Mouse (Mus musculus) heart, postnatal 10 days (tissue): ENCODE results near the gene Dnm3. TPM values are rescaled to one million over a fixed set of nuclear protein-coding genes. Genes with fewer than 3 reads are reported as not detected.

ENCODE experiments used
- DNase-seq, 2 experiments: peaks; one replicate each; pipeline ENCODE4 v3.0.0; 2021
- intact Hi-C: fragments of 180-260 bp; cut with DNase I; formaldehyde crosslinking; loops from one replicate; pipeline ENCODE4 v1.15.1; 2025
- total RNA-seq, 2 experiments: library from RNA; stranded (reverse); gene quantifications; 2 replicates each; pipeline ENCODE4 v1.2.3; 2021

The Dnm3 gene
- total RNA-seq, 2 experiments from 2014 or later: 6.4 to 8.4 TPM

DNA sequence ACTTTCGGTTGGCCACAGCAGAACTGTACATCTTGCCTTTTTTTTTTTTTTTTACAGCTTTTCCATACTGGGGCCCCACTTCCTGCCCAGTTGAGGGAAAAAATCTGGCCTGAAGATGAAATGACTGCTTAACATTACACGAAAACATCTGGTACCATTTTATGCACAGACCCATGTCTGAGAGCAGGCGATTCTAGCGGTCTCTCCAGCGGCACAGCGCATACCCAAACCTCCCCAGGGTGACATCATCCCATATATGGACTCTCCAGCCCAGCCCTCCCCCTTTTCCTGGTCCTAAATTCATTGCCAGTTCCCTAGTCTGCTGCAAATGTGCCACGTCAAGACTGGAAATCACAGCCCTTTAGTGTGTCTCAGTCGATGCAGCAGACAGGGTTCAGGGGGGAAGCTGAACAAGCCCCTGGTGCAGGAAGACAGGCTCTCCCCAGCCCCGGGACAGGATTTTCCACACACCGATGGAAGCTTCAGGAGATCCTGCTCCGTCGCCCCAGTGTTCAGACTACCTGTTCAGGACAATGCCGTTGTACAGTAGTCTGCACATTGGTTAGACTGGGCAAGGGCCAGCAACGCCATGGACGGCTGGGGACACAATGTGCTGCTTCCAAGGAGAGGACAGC is 260.4 kb downstream of the Dnm3 start:
- intact Hi-C loops: loop anchor here (2.0 to 5.0 kb wide), 2 partner anchors 31 to 210 kb away; no protein-coding TSS in a partner anchor
- peak; percentile 82 to 83 for DNase-seq

DNA sequence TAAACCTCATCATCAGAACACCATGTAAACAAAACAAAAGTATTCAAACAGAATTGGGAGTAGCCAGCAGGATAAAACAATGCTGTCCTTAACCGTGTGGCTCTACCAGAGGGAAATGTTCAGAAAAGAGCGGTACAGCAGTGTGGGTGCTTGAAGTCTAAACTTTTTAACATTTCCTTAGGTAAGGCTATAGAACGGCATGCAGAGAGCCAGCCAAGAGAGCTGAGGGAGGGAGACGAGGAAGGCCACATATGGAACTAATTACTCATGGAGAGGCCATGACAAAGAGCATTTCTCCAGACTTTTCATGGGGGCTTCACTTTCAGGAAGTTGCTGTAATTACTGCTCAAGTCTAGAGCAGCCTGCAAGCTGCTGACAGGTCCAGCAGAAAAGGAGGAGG is 261.2 kb downstream of the Dnm3 start:
- intact Hi-C loops: loop anchor here (2.0 to 5.0 kb wide), 2 partner anchors 30 to 209 kb away; no protein-coding TSS in a partner anchor
- peak; percentile 35 to 38 for DNase-seq

DNA sequence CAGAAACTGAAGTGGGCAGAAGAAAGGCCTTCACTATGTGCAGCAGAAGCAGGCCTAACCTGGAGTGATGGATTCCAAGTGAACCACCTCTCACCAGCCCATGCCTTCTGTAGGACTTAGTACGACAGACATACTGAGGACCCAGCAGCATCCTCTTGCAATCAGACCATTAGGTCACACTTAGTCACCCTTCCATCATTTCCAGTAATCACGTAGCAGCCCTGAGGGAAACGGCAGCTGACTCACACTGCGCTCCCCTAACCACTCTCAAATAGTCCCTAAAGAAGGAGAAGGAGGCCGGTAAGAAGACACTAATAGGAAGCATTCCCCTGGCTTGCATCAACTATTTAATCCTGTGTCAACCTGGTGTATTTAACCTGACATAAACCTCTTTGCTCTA is 262.1 kb downstream of the Dnm3 start:
- intact Hi-C loops: loop anchor here (2.0 to 5.0 kb wide), 2 partner anchors 29 to 208 kb away; no protein-coding TSS in a partner anchor
- no peak for DNase-seq

DNA sequence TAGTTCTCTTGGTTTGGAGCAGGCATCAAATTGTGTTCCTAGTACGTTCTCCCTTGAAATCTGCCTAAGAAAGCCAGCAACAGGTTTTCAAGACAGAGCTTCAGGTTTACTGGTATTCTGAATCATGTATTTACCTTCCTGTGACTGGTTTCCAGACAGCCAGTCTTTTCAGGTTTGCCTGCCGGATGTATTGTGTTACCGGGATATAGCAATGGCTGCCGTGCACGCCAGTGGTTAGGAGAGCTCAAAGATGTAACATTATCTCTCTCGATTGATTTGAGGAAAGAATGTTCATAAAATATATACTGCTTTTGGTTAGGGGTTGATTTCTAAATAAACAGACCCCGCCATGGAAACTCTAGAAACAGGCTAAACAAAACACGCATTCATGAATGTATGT is 264.8 kb downstream of the Dnm3 start:
- intact Hi-C loops: no loop called here
- no peak for DNase-seq

DNA sequence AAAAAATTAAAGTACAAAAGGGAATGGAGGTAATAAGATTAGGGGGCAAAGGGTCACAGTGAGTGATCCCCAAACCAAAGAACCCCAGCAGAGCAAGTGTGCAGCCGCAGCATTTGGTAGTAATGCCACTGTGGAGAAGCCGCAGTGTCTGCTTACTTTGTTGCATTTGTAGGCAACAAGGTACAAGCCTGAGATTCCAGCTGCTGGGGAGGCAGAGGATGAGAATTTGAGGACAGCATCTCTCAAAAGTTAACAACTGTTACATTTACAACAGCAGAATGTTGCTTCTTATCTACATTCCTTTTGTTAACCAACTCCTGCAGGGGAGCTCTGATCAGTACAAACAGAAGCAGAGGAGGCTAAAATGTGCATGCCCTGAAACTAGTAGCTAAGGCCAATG is 267.3 kb downstream of the Dnm3 start:
- intact Hi-C loops: no loop called here
- no peak for DNase-seq

DNA sequence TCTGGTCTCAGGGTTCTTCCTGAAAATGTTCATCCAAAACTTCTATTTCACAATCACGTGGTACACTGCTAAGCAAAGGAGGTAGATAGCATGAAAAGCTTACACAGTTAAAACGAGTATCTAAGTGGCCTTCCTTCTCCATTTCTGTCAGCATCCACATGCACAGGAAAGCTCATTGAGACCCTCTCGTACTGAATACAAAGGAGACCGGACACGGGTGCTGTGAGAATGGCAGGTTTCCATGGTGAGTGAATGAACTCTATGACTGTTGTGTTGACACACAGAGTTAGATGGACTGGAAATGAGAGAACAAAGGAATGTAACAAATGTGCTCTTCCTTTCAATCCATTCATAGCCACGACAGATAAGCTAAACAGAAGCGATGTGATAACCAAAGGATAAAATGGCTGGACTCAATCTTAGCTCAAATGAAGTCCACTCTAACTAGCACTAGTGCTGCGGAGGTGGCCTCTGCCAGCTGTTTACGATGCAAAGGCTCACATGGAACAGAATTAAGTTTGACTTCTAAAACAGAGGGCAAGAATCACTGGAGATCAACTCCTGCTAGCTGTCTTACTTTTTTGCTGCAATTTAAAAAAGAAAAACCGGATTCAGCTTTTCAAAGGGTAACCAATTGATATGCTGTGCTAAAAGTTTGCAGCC is 268.2 kb downstream of the Dnm3 start:
- intact Hi-C loops: no loop called here
- DNase-seq: no peak

DNA sequence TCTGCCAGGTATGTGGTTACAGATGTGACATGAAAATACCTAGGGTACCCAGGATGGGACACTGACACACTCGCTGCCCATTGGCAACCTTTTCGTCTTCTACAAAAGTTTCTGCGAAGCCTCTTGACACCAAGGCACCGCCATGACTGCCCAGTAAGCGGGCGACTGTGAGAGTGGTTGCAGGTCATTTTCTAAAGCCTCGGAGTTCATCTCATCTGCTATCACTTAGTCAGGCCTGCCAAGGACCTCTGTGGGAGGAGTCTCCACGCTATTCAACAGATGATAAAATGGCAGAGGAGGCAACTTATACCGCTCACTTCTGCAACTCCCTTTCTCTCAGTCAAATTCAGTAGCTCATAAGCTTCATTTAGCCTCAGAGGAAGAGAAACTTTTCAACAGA is 268.8 kb downstream of the Dnm3 start:
- DNase-seq: no peak

DNA sequence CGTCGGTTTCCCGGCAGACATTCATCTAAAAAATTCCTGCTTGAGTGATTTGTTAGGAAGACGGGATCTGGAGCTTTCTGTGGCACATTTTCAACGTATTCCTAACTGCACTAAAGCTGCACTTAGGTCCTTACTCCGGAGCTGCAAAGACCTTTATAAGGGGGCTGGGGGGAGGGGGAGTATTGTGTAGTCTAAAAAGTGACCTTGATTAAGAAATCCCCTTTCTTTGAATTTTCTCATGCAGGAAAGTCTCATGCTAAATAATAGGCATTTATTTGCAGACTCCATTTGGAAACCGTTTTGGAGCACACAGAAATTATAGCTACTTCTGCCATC is 270.2 kb downstream of the Dnm3 start:
- intact Hi-C loops: no loop called here
- no peak for DNase-seq

More for the DNA sequence above, 268.8 kb downstream of the Dnm3 start:
- intact Hi-C loops: no loop called here

DNA sequence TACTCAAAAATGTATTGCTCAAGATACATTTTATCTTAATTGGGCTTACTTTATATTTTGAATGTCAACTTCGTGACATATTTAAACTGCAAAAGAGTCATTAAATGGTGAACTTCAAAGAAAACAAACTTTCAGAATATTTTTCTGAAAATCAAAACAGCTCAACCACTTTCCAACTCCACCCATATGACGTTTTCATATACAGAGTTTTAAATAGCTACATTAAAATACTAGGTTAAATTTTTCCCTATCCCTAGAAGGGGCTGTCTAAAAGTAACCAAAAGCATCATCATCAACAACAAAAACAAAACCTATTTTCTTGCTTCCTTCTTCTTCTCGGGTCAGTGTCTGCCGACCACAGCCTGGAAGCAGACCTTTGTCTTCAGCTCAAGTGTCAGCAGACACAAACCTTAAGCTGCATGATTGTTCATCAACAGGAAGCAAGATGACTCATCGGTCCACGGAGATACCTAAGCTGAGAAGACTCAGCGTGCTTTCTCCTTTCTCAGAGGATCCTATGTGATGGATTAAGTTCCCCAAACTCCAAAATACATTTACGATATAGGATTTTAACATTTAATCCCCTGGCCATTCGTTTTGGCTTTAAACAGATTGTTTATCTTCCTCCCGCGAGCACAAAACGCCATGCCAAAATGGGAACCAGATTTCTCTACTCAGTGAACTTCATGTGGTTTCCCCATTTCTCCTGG is 270.7 kb downstream of the Dnm3 start:
- intact Hi-C loops: no loop called here
- peak; percentile 57 for DNase-seq

DNA sequence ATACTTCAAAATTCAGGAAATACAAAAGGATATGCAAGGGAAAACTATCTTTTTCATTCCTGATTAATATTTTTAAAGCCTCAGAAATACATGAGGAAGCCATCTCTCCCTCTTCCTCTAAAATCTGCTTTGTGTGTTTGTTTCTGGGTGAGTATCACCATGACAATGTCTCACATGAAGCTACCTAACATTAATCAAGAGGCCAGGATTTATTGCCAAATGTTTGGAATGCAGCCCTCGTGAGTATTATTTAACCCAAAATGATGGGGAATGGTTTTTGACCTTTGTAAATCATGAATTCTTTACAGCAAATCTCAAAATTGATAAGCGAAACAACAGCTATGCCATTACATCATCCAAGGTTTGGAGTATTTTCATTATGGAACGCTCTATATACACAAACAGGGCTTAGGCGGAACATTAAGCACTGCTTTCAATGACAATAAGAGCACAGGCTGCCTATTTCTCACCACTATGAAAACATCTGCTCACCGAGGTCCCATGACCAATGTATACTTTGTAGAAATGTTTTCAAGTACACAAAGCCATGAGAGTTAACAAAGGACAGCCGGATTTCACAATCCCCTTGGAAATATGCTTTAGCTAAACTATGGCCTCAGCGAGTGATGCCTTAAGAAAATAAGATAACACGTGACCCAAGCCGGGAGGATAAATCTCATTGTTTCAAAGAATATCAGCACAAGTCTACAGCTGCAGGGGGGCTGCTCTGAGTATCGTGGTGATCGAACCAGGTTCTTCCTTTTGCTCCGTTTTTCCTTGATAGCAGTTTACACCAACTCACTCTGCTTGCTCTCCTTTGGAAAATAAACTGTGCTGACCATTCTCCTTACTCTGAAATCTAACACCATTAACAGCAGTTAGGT is 275.1 kb downstream of the Dnm3 start:
- intact Hi-C loops: no loop called here
- no peak for DNase-seq

DNA sequence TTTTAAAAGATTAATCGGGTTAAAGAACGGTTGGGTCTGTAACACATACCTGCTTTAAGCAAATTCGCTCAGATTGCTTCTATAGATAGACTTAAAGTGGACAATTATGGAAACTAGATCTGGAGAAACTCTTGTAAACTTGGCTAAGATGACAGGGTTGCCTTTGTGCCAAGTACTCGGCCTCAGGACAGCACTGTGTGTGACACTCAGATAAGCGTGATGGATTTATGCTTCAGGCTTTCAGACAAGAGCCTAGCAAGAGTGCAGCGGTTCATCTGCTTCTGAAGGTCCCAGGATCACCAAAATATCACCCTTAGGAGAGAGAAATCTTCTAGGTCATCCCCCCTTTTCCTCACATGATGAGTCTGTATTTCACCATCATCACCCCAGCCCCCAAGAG is 277.4 kb downstream of the Dnm3 start:
- DNase-seq: no peak
- intact Hi-C loops: no loop called here

DNA sequence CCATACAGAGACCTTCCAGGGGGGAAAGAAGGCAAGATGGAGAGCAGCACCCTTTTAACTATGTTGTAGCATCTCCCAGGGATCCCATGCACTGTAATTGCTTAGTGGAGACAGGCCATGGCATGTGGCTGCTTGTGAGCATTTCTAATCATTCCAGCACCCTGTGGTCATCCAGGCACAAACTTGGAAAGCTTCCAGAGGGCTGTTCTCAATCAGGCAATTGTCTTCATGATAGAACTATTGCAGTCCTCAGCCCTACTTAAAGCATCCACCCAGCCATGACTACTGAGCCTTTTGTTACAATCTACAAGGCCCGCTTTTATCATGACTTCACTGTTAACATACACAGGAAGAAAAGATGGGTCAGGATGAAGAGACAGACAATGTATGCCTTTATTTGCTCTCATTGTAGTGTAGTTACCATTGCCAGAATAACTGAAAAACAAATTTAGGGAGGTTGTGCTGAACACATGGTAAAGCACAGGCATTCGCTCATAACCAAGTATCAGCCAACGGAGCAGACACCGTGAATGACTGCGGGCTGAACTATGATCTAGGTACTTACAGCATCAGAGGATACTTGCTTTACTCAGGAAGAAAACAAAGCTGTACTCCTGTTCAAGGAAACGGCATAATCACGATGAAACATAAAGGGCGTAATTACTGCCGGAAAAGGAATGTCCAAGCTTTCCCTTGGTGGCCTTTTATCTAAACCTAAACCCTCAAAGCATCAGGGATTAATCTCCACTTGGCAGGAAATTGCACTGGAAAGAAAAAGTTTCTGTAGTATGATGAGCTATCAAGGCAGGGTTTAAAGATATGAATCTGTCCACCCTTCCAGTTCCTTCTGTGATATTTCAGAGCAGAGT is 280.8 kb downstream of the Dnm3 start:
- intact Hi-C loops: no loop called here
- DNase-seq: no peak

DNA sequence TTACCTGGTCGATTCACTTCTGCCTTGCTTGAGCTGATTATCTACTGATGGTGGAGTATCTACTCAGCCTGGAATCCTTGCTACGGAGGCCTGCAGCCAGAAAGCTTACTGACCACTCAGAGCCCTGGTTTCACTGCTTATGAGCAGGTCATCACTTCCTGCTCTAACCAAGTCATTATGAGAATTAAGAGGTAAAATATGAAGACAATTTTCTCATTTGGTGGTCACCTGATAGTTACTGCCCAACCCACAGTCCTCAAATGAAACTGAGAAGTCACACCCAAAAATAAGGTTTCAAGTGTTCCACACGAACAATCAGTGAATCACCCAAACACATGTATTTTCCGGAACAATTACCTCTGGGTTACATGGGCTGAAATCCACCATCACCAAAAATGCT is 289.1 kb downstream of the Dnm3 start:
- DNase-seq: no peak
- intact Hi-C loops: no loop called here

DNA sequence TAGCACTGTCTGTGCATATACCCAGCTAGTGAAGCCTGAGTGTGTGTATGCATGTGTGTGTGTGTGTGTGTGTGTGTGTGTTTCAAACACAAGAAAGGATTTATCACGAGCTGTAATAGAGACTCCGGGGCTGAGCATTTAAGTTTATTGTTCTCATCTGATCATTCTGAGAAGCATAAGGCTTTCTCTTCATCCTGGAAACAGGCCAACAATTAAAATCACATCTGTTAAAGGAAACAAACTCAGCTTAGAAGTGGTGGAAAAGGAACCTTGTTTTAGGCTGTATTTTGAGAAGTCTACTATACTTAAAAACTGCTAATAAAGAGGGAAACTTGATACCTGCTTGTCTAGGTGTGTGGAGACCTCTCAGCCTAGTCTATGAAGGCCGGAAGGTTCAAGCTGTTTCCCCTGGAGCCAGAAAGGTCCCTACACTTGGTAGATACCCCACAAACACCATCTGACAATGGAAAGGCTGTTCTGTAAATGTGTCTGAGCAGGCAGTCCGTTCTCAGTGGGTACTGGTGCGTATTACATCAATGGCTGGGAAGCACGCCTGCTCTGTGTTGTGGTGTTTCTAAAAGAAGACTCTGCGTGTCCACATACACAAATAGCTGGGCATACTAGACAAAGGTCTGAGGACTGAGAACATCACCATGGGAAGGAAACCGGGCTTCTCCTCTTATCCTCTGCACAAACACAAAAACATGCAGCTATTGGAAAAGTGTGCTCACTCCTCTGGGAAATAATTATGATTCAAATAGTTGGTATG is 290.3 kb downstream of the Dnm3 start:
- intact Hi-C loops: loop anchor here (2.0 kb wide), 1 partner anchor 29 kb away; no protein-coding TSS in a partner anchor

DNA sequence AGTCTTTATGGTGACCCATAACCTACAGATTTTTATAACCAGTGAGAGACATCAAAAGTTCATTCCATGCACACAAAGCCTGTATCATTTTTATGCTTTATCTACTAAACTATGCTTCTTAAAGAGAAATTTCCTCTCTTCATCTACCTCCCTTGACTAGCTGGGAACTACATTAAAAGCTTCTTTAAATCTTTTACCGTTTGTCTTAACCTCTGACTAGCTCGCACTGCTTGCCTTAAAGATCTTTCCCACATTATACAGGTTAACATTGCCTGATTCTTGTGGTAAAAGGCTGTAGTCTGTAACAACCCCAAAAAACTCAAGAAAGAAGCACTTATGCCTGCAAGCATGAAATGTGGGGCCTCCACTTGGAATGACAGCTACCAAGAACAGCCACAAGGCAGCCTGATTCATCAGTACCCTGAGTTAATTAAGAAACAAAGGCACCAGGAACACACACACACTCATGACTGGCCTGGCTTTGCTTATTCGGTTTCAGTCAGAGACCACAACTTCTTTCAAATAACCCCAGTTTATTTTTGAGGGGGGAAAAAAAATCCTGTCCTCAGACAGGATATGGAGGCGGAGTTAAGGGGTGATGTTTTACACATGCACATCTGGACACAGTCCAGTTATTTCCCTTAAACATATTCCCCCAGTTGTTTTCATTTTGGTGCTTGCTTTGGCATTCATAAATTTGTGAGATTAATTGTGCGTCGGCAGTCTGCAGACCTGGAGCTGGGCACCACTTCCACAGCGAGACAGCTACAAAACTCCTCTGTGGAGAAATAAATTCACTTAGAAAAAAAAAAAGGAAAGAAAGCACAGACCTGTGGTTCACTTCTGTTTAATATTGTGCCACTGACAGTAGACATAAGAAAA is 291.1 kb downstream of the Dnm3 start:
- peak; percentile 42 to 50 for DNase-seq
- intact Hi-C loops: loop anchor here (2.0 kb wide), 1 partner anchor 30 kb away; no protein-coding TSS in a partner anchor

More for the DNA sequence above, 290.3 kb downstream of the Dnm3 start:
- peak in 1 of 2 experiments; percentile 40 for DNase-seq

DNA sequence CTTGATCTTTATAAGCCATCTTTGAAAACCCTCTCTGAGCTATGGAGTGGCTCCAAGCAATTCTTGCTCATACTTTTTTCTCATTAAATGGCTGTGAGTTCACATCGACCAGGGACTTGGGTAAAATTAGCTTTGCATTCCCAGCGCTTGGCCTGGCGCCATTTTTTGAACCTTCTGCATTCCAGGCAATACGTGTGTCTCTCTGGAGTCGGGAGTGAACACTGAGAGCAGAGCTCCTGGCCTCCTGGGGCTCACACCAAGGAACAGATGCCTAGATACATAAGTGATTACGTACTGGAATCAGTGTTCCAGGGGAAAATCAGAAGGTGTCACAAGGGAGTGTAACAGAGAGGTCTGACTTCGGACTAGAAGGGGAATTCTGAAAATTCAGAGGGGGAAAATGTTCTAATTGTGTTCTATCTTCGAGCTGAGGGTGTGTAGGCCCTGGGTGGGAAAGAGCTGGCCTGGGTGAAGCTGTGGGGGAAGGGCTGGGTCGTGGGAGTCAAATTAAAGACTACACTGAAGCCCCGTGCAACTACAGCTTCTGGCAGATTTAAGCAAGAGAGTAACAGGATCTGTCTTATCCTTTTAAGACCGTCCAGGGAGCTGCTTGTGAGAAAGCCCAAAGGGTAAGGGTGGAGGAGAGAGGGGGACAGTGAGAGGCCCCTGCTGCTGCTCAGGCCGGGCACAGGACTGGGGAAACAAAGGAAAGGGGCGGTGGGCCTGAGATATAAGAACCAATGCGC is 293.7 kb downstream of the Dnm3 start:
- intact Hi-C loops: no loop called here
- peak; percentile 68 to 82 for DNase-seq

DNA sequence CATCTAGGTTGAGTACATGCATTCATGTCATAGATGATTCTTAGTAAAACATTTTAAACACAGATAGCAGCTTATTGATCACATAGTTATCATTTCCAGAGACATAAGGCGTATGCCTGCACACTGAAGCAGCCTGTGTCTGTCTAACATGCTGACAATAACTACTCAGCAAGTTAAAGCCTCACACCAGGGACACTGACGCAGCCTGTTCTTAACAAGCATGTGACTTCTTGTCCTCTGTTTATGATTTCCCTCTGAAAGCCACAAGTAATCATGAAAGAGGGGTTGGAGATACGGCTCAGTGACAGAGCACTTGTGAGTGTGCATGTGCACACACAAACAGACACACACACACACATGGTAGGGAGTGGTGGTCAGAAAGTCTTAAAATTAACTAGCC is 294.4 kb downstream of the Dnm3 start:
- intact Hi-C loops: no loop called here
- DNase-seq: no peak
